Mouse (Mus musculus) liver, embryonic 14.5 days (tissue): Measurements from ENCODE around the gene Ptprd.

ENCODE experiments used
- CTCF ChIP-seq: IDR thresholded peaks from 2 replicates; pipeline ENCODE4 v1.5.1; 2016; ENCODE audit warnings: antibody characterized with exemption, low read depth, control low read depth
- EP300 ChIP-seq: IDR thresholded peaks from 2 replicates; pipeline ENCODE4 v1.6.1; 2016; ENCODE audit warnings: antibody characterized with exemption, low read depth

DNA sequence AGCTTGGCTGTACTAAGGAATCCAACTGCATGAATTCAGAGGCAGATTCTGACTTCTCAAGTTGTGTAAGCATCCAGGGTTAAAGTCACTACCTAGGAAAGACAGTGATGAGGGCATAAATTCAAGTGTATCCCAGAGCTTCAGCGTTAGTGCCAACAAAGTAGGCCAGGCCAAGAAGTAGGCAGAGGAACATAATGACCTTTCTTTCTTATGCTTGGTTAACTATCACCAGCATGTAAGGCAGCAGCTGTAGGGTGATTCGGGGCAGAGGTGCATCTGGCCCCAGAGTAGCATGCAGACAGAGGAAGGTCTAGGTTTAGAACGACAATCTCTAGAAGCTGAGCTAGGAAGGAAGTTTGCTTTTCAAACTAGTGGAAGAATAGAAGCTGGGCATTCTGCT lies 1782.0 kb downstream of the Ptprd start:
- TF ChIP-seq CTCF (no peak), EP300 (no peak)
